Mouse (Mus musculus): ENCODE results near the gene Fgd1. TPM values are rescaled to one million over a fixed set of nuclear protein-coding genes. Genes with fewer than 3 reads are reported as not detected.

Fgd1 gene
- polyA plus RNA-seq, 1 experiment from 2014 or later = 7.1 TPM

DNA sequence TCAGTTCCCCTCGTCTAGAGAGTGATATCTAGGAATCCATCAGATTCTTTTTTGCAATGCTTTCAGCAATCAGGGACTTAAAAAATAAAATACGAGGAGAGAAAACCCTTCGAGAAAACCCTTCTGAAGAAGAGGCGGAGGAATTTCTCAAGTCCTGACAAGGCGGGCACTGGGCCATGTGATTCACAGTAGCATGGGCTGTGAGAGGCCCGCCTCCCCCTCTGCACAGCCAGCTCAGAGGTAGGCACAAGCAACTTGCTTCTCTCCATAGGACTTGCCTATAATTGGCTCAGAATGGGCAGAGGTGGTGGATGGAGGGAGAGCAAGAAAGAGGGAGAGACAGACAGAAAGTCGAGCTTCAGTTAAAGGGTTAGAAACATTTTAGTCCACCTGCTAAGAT, 4.4 kb downstream of the Fgd1 start:
- Histone ChIP-seq H3K4me1 (replicated peaks) (peaks cover 5% of the 10 kb centered on the region; the same call in 1 of the 2 replicates), H3K4me3 (replicated peaks) (no peak overlapping the region), H3K36me3 (no peaks in the 10 kb centered on the region), H3K27me3 (replicated peaks) (no peaks in the 10 kb centered on the region), H3K4me2 (replicated peaks) (no peak overlapping the region), H3K9me3 (no peaks in the 10 kb centered on the region), H3K27ac (no peak overlapping the region), H3K9ac (no peak overlapping the region)
- 75% methylated on average over 7 of the region's 7 CpGs for WGBS
- ATAC-seq = no peak

DNA sequence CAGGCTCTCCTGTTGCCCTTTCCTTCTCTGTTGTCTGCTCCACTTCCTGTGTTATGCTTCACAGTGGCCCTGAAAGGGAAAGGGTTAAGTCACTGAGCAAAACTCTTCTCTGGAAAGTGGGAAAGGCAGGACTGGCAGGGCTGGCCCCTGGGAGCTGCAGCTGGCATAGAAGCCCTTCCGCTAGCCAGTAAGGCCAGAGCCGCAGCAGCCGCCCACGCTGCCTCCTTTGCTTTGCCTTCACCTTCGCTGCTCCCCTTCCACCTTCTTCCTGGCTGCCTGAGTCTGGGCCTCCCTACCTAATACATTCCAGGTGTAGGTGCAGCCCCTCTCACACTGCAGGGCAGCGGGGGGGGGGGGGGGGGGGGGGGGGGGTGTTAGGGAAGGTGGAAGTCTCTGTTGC, 8.5 kb downstream of the Fgd1 start:
- Histone ChIP-seq H3K9me3 (no peaks in the 10 kb centered on the region), H3K4me3 (replicated peaks) (no peak overlapping the region), H3K27ac (no peak overlapping the region), H3K27me3 (replicated peaks) (no peaks in the 10 kb centered on the region), H3K4me1 (replicated peaks) (peaks cover 4% of the 10 kb centered on the region; the same call in 1 of the 2 replicates), H3K9ac (no peak overlapping the region), H3K4me2 (replicated peaks) (0 out of 2 replicates have a peak overlapping the region, but pooled peaks have one; percentile 6), H3K36me3 (no peaks in the 10 kb centered on the region)
- peak; percentile 17; the same call in 1 of the 2 replicates for ATAC-seq
- 46% methylated on average over 5 of the region's 6 CpGs for WGBS

DNA sequence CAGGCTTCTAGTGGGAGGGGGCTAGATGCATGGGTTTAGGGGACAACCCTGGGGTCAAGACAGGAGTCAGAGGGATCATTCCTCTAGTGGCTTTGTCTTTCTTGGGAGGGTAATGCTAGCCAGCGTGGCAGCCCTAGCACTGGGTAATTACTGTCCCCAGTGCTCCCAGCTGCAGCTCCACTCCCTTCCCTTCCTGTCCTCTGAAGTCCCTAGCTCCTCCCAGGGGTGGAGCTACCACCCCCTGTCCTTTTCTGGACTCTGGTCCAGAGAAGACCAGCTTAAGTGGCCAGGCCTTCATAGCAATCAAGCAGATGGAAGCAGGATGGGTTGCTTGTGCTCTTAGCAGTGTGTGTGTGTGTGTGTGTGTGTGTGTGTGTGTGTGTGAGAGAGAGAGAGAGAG, 9.6 kb downstream of the Fgd1 start:
- no peaks in the 10 kb centered on the region for H3K9me3 ChIP-seq
- H3K4me3 ChIP-seq (replicated peaks) = no peak overlapping the region
- peaks cover 2% of the 10 kb centered on the region; the same call in 1 of the 2 replicates for H3K4me1 ChIP-seq (replicated peaks)
- H3K4me2 ChIP-seq (replicated peaks) = no peak overlapping the region
- H3K27ac ChIP-seq = no peak overlapping the region
- no peaks in the 10 kb centered on the region for H3K27me3 ChIP-seq (replicated peaks)
- peak; percentile 90 for ATAC-seq
- 17% methylated on average over 1 of the region's 1 CpGs for WGBS
- no peak overlapping the region for H3K9ac ChIP-seq
- H3K36me3 ChIP-seq = no peaks in the 10 kb centered on the region

DNA sequence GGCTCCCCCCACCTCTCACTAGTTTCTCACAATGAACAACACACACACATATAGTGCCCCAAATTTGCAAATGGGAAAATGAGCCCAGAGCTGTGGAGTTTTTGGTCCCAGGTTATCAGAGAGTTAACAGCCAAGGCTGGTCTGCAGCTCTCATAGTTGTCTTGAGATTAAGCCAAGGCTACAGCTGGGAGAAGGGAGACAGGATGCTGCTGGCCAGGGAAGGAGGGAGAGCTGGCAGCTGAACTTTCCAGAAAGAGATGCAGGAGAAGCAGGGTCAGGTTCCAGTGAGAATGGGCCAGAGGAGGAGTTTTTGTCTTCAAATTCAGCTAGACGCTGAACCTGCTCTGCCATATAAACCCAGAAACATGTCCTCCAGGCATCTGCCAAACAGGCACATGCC, 13.4 kb downstream of the Fgd1 start:
- no peak for ATAC-seq
- H3K36me3 ChIP-seq = no peaks in the 10 kb centered on the region
- H3K27me3 ChIP-seq (replicated peaks) = no peaks in the 10 kb centered on the region
- 68% methylated on average over 1 of the region's 1 CpGs for WGBS
- H3K27ac ChIP-seq = no peak overlapping the region
- H3K4me1 ChIP-seq (replicated peaks) = peaks cover 1% of the 10 kb centered on the region; the same call in 1 of the 2 replicates
- H3K4me2 ChIP-seq (replicated peaks) = no peak overlapping the region
- H3K4me3 ChIP-seq (replicated peaks) = no peak overlapping the region
- no peaks in the 10 kb centered on the region for H3K9me3 ChIP-seq
- no peak overlapping the region for H3K9ac ChIP-seq

DNA sequence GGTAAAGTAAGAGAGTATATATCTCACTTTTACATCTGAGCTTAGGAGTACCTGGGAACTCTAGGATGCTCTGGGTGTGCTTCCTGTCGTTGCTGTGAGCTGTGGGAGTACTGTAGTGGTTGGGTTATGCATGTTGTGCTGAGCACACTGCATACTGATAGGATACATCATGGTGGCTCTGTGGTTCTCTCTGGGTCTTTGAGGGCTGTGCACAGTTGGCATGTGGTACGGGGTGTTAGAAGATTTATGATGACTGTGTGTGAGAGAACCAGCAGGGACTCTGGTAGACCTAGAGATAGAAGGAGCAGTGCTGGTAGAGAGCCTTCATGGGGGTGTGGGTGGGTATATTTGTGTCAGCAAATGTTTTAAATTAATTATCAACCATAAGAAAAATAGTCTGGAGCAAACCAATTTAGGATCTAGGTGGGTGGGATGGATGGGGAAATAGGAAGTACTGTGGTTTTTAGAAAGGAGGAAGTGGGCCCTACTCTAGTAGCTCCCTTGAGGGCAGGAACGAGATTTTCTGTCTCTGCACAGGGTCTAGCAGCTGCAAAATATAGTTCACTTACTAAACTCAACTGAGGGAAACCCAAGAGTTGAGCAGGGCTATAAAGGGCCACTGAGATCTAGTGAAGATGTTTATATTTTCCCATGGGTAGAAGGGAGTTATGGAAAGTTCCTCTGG, 15.8 kb downstream of the Fgd1 start:
- no peak for ATAC-seq

DNA sequence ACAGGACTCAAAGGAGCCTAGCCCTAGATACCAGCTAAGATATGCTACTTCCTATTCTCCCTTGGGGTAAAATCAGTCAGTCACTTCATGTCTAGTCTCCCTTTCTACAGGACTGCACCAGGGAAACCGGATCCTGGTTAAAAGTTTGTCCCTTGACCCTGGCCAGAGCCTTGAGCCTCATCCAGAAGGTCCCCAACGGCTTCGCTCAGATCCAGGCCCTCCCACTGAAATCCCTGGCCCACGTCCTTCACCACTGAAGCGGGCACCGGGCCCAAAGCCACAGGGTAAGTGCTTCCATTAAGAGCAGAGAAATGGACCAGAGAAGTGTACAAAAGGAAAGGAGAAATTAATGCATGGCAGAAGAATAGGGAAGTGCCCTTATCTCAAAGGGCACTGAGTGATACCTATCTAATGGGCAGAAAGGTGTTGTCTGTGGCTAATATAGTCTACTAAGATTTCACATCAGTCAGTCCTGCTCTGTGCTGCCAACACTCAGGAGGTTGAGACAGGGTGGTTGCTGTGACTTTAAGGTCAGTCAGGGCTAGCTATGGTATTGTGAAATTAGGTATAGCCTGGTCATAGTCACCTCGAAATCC, 20.2 kb downstream of the Fgd1 start:
- ATAC-seq = no peak
- Histone ChIP-seq H3K4me2 (replicated peaks) (no peak overlapping the region), H3K4me1 (replicated peaks) (no peaks in the 10 kb centered on the region), H3K9ac (no peak overlapping the region), H3K27ac (no peak overlapping the region), H3K4me3 (replicated peaks) (no peak overlapping the region), H3K27me3 (replicated peaks) (no peaks in the 10 kb centered on the region), H3K36me3 (no peaks in the 10 kb centered on the region), H3K9me3 (no peaks in the 10 kb centered on the region)
- 85% methylated on average over 7 of the region's 7 CpGs for WGBS

More for the DNA sequence above, 15.8 kb downstream of the Fgd1 start:
- Histone ChIP-seq H3K36me3 (no peaks in the 10 kb centered on the region), H3K9me3 (no peaks in the 10 kb centered on the region), H3K4me3 (replicated peaks) (no peak overlapping the region), H3K4me2 (replicated peaks) (no peak overlapping the region), H3K27ac (no peak overlapping the region), H3K9ac (no peak overlapping the region), H3K4me1 (replicated peaks) (no peaks in the 10 kb centered on the region), H3K27me3 (replicated peaks) (no peaks in the 10 kb centered on the region)
- WGBS = 59% methylated on average over 3 of the region's 3 CpGs

DNA sequence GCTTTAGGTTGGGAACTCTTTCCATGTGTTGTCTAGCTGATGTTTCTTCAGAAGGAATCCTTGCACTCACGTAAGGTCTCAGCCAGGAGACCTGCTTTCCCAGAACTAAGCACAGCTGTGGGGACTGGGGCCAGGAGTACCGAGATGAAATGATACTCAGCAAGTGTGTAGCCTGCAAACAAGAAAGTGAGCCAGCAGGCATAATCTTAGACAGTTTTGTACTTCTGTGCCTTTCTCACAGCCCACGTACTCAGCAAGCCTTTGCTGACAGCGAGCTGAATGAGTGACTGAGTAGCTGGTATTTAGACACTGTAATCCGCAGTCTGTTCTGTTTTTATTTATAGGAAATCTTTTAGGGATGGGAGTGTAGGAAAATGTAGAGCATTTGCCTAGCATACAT, 21.9 kb downstream of the Fgd1 start:
- Histone ChIP-seq H3K9ac (no peak overlapping the region), H3K4me2 (replicated peaks) (no peak overlapping the region), H3K27ac (no peak overlapping the region), H3K4me1 (replicated peaks) (no peaks in the 10 kb centered on the region), H3K9me3 (no peaks in the 10 kb centered on the region), H3K36me3 (no peaks in the 10 kb centered on the region), H3K4me3 (replicated peaks) (no peak overlapping the region), H3K27me3 (replicated peaks) (no peaks in the 10 kb centered on the region)
- ATAC-seq = no peak
- WGBS = 82% methylated on average over 5 of the region's 5 CpGs

DNA sequence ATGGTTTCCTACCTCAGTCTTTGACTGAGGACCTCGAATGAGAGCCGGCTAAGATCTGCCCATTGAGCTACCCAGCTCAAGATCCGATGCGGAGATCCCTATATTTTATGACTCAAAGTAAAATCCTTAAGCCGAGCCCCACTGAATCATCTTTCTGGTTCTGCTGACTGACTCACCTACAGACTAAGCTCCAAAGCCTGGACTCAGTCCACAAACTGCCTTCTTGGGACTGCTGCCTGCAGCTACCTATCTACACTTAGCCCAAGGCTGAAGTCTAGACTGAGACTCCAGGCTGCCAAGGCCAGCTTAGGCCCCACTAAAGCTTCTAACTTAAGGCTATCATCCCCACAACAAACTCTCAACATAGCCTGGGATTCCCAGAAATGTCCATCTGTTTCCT, 30.1 kb downstream of the Fgd1 start:
- ATAC-seq = no peak
- no peak overlapping the region for H3K9ac ChIP-seq
- no peaks in the 10 kb centered on the region for H3K27me3 ChIP-seq (replicated peaks)
- 87% methylated on average over 5 of the region's 5 CpGs for WGBS
- no peak overlapping the region for H3K4me3 ChIP-seq (replicated peaks)
- H3K4me1 ChIP-seq (replicated peaks) = no peaks in the 10 kb centered on the region
- H3K9me3 ChIP-seq = no peaks in the 10 kb centered on the region
- H3K36me3 ChIP-seq = no peaks in the 10 kb centered on the region
- no peak overlapping the region for H3K27ac ChIP-seq
- H3K4me2 ChIP-seq (replicated peaks) = no peak overlapping the region

DNA sequence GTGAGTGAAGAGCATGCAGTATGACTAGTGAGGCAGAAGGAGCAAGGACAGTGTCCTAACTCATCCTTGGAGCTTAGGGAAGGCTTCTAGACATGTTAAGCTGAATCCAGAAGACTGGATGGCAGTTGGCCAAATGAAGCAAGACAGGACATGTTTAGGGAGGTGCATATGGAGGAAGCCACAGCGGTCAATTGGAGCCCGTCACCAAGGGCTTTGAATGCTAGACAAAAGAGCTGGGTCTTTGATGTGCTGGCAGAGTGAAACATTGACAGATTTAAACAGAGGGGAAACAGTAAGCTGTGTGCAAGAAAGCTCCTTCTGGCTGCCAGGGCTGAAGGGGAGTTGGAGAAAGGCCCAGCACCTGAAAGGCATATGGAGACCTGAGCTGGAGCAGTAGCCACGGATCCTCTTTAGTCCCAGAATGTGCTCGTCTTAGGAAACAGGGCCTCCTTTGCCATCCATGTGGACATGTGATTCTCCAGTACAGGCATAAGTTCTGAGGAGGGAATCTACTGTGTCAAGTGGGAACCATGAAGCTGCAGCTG, 31.1 kb downstream of the Fgd1 start:
- H3K9me3 ChIP-seq = no peaks in the 10 kb centered on the region
- H3K27ac ChIP-seq = no peak overlapping the region
- ATAC-seq = no peak
- no peaks in the 10 kb centered on the region for H3K4me1 ChIP-seq (replicated peaks)
- H3K9ac ChIP-seq = no peak overlapping the region
- no peaks in the 10 kb centered on the region for H3K27me3 ChIP-seq (replicated peaks)
- WGBS = 83% methylated on average over 4 of the region's 4 CpGs
- no peak overlapping the region for H3K4me3 ChIP-seq (replicated peaks)
- no peak overlapping the region for H3K4me2 ChIP-seq (replicated peaks)
- H3K36me3 ChIP-seq = no peaks in the 10 kb centered on the region

DNA sequence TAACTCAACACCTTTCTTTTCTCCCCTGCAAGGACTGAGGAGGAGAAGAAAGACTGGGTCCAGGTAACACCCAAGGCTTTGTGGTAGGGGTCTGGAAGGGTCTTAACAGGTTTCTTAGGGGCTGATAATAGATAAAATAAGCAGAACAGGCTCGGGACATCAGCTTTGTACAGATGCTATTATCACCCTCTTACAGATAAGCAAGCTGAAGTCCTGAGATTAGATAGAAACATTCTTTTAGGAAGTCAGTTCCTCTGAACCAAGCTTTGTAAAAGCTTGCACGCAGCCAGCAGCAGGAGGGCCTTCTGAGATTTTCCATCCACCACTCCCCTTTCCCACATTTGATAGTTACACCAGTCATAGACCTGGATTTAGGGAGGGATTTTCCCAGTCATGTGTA, 39.6 kb downstream of the Fgd1 start:
- Histone ChIP-seq H3K9ac (no peak overlapping the region), H3K4me2 (replicated peaks) (no peak overlapping the region), H3K9me3 (no peaks in the 10 kb centered on the region), H3K27ac (no peak overlapping the region), H3K4me1 (replicated peaks) (no peaks in the 10 kb centered on the region), H3K36me3 (no peaks in the 10 kb centered on the region), H3K4me3 (replicated peaks) (no peak overlapping the region), H3K27me3 (replicated peaks) (no peaks in the 10 kb centered on the region)
- 70% methylated on average over 2 of the region's 2 CpGs for WGBS
- no peak for ATAC-seq

DNA sequence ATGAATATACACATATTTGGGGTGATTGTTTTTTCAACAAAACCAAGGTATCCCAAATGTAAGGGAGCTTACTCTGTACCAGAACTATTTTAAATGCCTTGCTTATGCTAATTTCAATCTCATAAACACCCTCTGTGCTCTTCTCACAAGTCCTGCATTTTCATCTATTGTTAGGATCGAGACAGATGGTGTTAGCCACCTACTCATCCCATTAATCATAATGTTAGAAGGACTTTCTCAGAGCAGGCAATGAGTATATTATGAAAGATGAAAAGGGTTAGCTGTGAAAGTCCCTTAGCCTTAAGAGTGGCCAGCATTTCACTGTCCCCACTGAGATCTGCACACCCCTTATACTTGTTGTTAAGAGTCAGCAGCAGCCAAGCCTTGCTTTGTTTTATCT, 41.5 kb downstream of the Fgd1 start:
- no peak for ATAC-seq
- Histone ChIP-seq H3K27ac (no peak overlapping the region), H3K4me1 (replicated peaks) (no peaks in the 10 kb centered on the region), H3K4me3 (replicated peaks) (no peak overlapping the region), H3K4me2 (replicated peaks) (no peak overlapping the region), H3K27me3 (replicated peaks) (no peaks in the 10 kb centered on the region), H3K9ac (no peak overlapping the region), H3K36me3 (no peaks in the 10 kb centered on the region), H3K9me3 (no peaks in the 10 kb centered on the region)
- 69% methylated on average over 1 of the region's 1 CpGs for WGBS

DNA sequence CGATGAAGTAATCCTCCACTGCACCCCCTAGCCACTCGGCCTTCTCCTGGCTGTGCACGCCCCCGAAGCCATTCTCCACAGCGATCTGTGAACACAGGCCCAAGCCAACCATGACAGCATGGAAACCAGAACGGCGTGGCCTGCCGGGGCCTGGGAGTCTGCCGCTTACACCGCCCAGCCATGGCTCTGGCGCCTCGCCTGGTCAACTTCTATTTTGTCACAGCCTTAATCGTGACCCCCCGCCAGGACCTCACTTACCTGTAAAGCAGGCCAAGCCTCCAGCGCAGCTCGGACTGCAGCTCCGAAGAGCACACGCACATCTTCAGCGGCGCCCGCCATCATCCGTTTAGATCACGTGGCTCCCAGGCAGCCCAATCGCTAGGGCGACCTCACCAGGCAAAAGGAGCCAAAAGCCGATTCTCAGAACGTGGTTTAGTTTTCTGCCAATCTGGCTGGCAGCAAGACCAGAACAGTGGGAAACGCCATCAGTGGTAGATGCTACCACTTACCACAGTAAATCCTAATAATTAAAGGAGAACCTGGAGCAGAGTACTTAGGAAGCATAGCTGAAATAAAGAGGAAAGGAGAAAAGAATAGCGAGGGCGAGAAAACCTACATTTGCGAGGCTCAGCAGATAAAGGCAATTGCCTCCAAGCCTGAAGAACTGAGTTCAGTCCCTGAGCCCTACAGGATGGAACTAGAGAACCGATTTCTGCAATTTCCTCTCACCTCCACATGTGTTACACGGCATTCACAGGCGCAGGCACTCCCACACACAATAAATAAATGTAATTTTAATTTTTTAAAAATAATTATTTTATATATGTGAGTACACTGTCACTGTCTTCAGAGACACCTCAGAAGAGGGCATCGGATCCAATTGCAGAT, 50.5 kb downstream of the Fgd1 start, which contains the start of gene Tsr2:
Gene Tsr2 (minus strand): TSS at position 373 of the 888 bp plus-strand sequence.
- Histone ChIP-seq H3K9ac (peak within 1 kb of the TSS; percentile 62), H3K4me1 (replicated peaks) (no peaks in the 10 kb centered on the region), H3K27me3 (replicated peaks) (no peaks in the 10 kb centered on the region), H3K9me3 (no peaks in the 10 kb centered on the region), H3K4me2 (replicated peaks) (peak within 1 kb of the TSS; percentile 49), H3K4me3 (replicated peaks) (peak within 1 kb of the TSS; percentile 59), H3K27ac (0 out of 2 replicates have a peak within 1 kb of the TSS, but pooled peaks have one; percentile 40), H3K36me3 (no peaks in the 10 kb centered on the region)
- peak; percentile 95 for ATAC-seq
- 28% methylated on average over 35 of the region's 35 CpGs for WGBS
